Mouse (Mus musculus) liver, adult 2 months (tissue): ENCODE measurements around the gene Rhov. TPM values are rescaled to one million over a fixed set of nuclear protein-coding genes. Genes with fewer than 3 reads are reported as not detected.

Experiments used
- DNase-seq: peaks from one replicate; pipeline ENCODE4 v3.0.0-alpha.2; 2011; ENCODE audit warnings: low read depth, low spot score; ENCODE audit errors: extremely low read depth
- H3K27ac ChIP-seq: fragments of 200-500 bp; replicated peaks from 2 replicates; pipeline ENCODE4 v1.5.1; 2012; ENCODE audit warnings: low read depth, mild to moderate bottlenecking, control low read depth, inconsistent platforms, low read length; ENCODE audit not compliant: insufficient read depth
- H3K27me3 ChIP-seq: fragments of 200-500 bp; 2 replicates; pipeline ENCODE4 v1.6.1; 2012; ENCODE audit warnings: mild to moderate bottlenecking, moderate library complexity, low read length, inconsistent platforms; ENCODE audit not compliant: control insufficient read depth, insufficient read depth
- H3K36me3 ChIP-seq: fragments of 200-500 bp; 2 replicates; pipeline ENCODE4 v1.6.1; 2012; ENCODE audit warnings: low read length, inconsistent platforms; ENCODE audit not compliant: control insufficient read depth, insufficient read depth
- H3K4me1 ChIP-seq: fragments of 200-500 bp; 2 replicates; pipeline ENCODE4 v1.6.1; 2011; ENCODE audit warnings: low read length; ENCODE audit not compliant: control insufficient read depth, insufficient read depth
- H3K4me3 ChIP-seq: fragments of 200-500 bp; 2 replicates; pipeline ENCODE4 v1.5.1; 2011; ENCODE audit warnings: low read depth, mild to moderate bottlenecking, control low read depth, low read length, moderate library complexity; ENCODE audit not compliant: insufficient read depth
- H3K79me2 ChIP-seq: fragments of 200-500 bp; 2 replicates; pipeline ENCODE4 v1.6.1; 2012; ENCODE audit warnings: inconsistent platforms, mild to moderate bottlenecking, low read length, moderate library complexity; ENCODE audit not compliant: control insufficient read depth, insufficient read depth
- H3K9ac ChIP-seq: fragments of 200-500 bp; 2 replicates; pipeline ENCODE4 v1.6.1; 2012; ENCODE audit warnings: low read depth, mild to moderate bottlenecking, control low read depth, inconsistent platforms, low read length
- CTCF ChIP-seq: fragments of 200-500 bp; IDR thresholded peaks from 2 replicates; pipeline ENCODE4 v1.5.1; 2011; ENCODE audit warnings: low read depth, low read length, control low read depth
- POLR2A ChIP-seq: fragments of 200-500 bp; IDR thresholded peaks from 2 replicates; pipeline ENCODE4 v1.6.1; 2011; ENCODE audit warnings: low read length, control low read depth; ENCODE audit not compliant: insufficient read depth; ENCODE audit errors: extremely low read depth
- WGBS: fragments of 180-500 bp; shearing (Covaris S2); methylation state at CpG from one replicate; pipeline ENCODE4 v1.1.7; 2018; 5-methylcytosine and 5-hydroxymethylcytosine counted together
- polyA plus RNA-seq: library from polyadenylated mRNA; depleted of rRNA; stranded (reverse); fragments of >200 nt; gene quantifications from 2 replicates; pipeline ENCODE4 v1.2.3, GENCODE M21; 2012
- total RNA-seq: library from RNA; depleted of rRNA; stranded (reverse); fragments of >200 nt; gene quantifications from 2 replicates; pipeline ENCODE4 v1.2.3, GENCODE M21; 2014

The Rhov gene
- total and polyA plus RNA-seq, 2 experiments: not detected

DNA sequence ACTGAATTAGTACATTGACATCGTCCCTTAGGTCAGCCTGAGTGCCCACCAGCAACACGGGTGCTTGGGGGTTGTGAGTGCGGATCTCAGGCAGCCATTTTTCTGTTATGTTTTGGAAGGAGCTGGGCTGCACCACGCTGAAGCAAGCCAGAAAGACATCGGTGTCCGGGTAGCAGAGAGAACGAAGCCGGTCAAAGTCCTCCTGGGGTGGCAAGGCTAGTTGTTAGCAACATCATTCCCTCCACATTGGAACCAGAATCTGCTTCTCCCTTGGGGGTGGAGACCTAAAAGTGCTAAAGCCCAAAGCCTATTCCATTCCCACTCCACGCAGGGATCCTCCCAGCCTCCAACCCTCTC, 808 bp downstream of the Rhov start:
- 45% methylated on average over 9 of the region's 9 CpGs for WGBS
- Histone ChIP-seq H3K9ac (no peak overlapping the region), H3K27me3 (peaks cover 5% of the 10 kb centered on the region; the same call in 1 of the 2 replicates), H3K27ac (no peak overlapping the region), H3K4me1 (peaks cover 2% of the 10 kb centered on the region; the same call in 1 of the 2 replicates), H3K36me3 (no peaks in the 10 kb centered on the region), H3K4me3 (no peak overlapping the region), H3K79me2 (no peaks in the 10 kb centered on the region)
- TF ChIP-seq CTCF (no peak), POLR2A (no peak)
- no peak for DNase-seq

DNA sequence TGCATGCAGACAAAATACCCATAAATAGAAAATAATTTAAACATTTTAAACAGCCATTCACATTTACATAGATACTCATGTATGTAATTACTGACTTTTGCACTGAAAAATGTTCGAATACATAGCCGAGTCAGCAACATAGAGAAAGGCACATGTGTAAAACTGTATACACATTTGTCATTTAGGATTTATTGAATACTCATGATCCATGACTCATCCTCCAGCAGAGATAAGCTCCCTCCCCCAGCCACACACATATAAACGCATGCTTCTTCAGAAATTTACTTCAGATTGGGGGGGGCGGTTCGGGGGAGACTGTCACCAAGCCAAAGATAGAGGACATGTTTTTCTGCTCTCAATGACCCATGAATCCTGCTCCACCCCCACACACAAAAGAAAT, 7.3 kb downstream of the Rhov start:
- no peak for DNase-seq
- TF ChIP-seq POLR2A: no peak
- no peak for TF ChIP-seq CTCF
- H3K4me3 ChIP-seq: no peak overlapping the region
- no peaks in the 10 kb centered on the region for H3K36me3 ChIP-seq
- WGBS: 77% methylated on average over 5 of the region's 5 CpGs
- H3K79me2 ChIP-seq: no peaks in the 10 kb centered on the region
- no peak overlapping the region for H3K27ac ChIP-seq
- H3K27me3 ChIP-seq: no peaks in the 10 kb centered on the region
- H3K4me1 ChIP-seq: no peaks in the 10 kb centered on the region
- no peak overlapping the region for H3K9ac ChIP-seq

DNA sequence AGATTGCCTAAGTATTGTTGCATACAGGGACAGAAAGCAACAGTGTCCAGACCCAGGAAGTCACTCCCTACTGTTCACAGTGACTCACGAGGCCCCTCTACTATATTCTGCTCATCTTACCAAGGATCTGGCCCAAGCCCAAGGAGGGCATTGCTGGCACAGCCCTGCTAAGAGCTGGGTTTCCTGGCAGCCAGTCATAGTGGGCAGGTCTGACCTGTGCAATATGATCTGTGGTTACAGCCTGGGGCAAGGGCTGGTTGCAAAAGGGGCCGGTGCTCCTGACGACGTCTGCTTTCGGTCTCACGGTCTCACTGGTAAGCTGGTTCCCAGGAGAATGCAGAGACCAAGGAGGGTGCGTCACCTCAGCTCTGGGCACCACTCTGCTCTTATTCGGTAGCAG, 8.1 kb downstream of the Rhov start:
- no peak overlapping the region for H3K9ac ChIP-seq
- no peak overlapping the region for H3K4me3 ChIP-seq
- TF ChIP-seq CTCF (no peak), POLR2A (no peak)
- WGBS: 32% methylated on average over 8 of the region's 8 CpGs
- no peak for DNase-seq
- no peaks in the 10 kb centered on the region for H3K36me3 ChIP-seq
- no peaks in the 10 kb centered on the region for H3K27me3 ChIP-seq
- no peaks in the 10 kb centered on the region for H3K4me1 ChIP-seq
- no peak overlapping the region for H3K27ac ChIP-seq
- H3K79me2 ChIP-seq: no peaks in the 10 kb centered on the region

DNA sequence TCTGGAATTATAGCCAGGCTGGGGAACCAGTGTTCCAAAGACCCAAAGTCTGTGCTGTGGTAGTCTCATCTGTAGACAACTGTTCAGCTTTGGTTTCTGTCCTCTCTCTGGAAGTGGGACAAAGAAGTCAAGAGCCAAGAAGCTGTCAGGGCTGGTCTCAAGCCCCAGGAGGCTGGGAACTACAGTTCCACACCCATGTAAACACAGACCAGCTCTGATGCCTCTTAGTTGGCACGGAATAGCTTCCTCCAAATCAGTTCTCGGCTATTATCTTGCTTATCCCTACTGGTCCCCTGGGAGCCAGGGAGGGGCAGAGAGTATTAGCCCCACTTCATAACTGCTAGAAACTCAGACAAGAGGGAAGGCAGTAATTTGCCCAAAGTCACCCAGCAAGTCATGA, 9.7 kb downstream of the Rhov start:
- Histone ChIP-seq H3K9ac (no peak overlapping the region), H3K4me3 (no peak overlapping the region), H3K4me1 (no peaks in the 10 kb centered on the region), H3K79me2 (no peaks in the 10 kb centered on the region), H3K27me3 (no peaks in the 10 kb centered on the region), H3K27ac (no peak overlapping the region), H3K36me3 (no peaks in the 10 kb centered on the region)
- DNase-seq: no peak
- no peak for TF ChIP-seq CTCF
- no peak for TF ChIP-seq POLR2A
- 58% methylated on average over 2 of the region's 2 CpGs for WGBS

DNA sequence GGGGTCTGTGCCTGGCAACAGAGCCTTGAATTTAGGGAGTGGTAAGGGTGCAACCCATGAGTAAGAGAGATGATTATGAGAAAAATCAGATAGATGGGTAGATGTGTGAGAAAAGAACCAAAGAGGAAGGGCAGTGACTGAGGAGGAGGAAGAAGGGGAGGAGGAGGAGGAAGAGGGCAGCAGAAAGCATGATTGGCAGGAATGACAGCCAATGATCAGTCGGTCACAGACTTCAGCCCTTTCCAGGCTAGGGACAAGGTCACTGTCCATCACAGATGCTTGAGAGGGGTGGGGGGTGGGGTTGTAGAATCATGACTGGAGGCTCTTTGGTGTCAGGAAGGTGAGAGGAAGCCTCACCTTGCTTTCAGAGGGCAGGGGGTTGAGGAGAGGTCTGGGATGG, 10.6 kb downstream of the Rhov start:
- TF ChIP-seq POLR2A (no peak), CTCF (no peak)
- Histone ChIP-seq H3K4me1 (no peaks in the 10 kb centered on the region), H3K79me2 (no peaks in the 10 kb centered on the region), H3K9ac (no peak overlapping the region), H3K36me3 (no peaks in the 10 kb centered on the region), H3K27me3 (no peaks in the 10 kb centered on the region), H3K4me3 (no peak overlapping the region), H3K27ac (no peak overlapping the region)
- 59% methylated on average over 1 of the region's 1 CpGs for WGBS
- DNase-seq: no peak

DNA sequence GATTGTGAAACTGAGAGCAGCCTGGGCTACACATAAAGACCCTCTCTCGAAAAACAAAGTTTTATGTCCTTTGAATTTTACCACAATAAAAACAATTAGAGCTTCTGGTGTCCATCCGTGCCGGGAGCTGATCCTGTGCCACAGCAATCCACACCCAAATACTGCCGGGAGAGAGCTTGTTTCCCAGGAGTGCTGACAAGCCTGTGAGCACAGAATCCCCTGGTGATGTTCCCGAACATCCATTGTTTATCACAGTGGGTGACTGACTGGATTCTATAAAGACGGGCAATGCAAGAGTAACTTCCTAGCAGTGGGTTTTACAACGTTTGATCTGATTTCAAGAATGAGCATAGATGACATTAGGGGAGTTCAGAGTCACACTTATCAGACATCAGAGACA, 16.1 kb downstream of the Rhov start:
- H3K79me2 ChIP-seq: no peaks in the 10 kb centered on the region
- H3K36me3 ChIP-seq: no peaks in the 10 kb centered on the region
- H3K4me1 ChIP-seq: peaks cover 6% of the 10 kb centered on the region
- no peaks in the 10 kb centered on the region for H3K27me3 ChIP-seq
- no peak for TF ChIP-seq POLR2A
- TF ChIP-seq CTCF: no peak
- H3K9ac ChIP-seq: no peak overlapping the region
- no peak overlapping the region for H3K4me3 ChIP-seq
- DNase-seq: no peak
- 34% methylated on average over 7 of the region's 7 CpGs for WGBS
- H3K27ac ChIP-seq: no peak overlapping the region
